Mouse (Mus musculus): ENCODE data around the gene Rph3al. TPM values are rescaled to one million over a fixed set of nuclear protein-coding genes. Genes with fewer than 3 reads are reported as not detected.
A peak's percentile ranks its signal among the peaks of the same experiment; 100 is the strongest.

Rph3al gene
- polyA plus RNA-seq, 1 experiment from 2014 or later = 1.5 TPM

- ATAC-seq (replicated peaks) = no peak
- Histone ChIP-seq H3K4me2 (replicated peaks) (no peak overlapping the region), H3K4me3 (no peak overlapping the region), H3K27ac (replicated peaks) (no peak overlapping the region), H3K36me3 (no peaks in the 10 kb centered on the region), H3K9me3 (no peaks in the 10 kb centered on the region), H3K4me1 (no peaks in the 10 kb centered on the region), H3K9ac (replicated peaks) (no peak overlapping the region), H3K27me3 (no peaks in the 10 kb centered on the region)
- 86% methylated on average over 6 of the region's 6 CpGs for WGBS
Measured at GRCm38 (mm10) chr11:75833081-75833480, 105.1 kb downstream of the Rph3al start.

DNA sequence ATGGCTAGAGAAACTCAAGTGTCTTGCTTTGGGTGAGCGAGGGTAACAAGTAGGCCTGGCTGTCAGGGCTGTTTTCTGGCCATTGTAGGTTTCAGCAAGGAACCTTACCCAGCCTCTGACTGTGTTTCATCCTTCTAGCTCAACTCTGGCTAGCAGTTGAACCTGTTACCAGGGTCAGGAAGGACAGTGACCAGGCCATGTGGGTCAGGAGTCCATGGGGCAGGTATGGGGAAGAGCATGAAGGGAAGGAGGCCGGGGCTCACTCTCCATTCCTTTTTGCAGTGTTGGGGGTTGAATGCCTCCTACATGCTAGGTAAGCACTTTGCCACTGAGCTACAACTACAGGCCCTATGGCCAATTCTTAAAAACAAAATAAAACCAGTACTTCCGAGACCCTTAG, 107.8 kb downstream of the Rph3al start:
- Histone ChIP-seq H3K9ac (replicated peaks) (no peak overlapping the region), H3K4me2 (replicated peaks) (no peak overlapping the region), H3K4me3 (no peak overlapping the region), H3K27ac (replicated peaks) (no peak overlapping the region), H3K9me3 (no peaks in the 10 kb centered on the region), H3K36me3 (no peaks in the 10 kb centered on the region), H3K27me3 (no peaks in the 10 kb centered on the region), H3K4me1 (no peaks in the 10 kb centered on the region)
- ATAC-seq (replicated peaks) = no peak
- WGBS = 85% methylated on average over 3 of the region's 3 CpGs

- no peak for ATAC-seq (replicated peaks)
- WGBS = 83% methylated on average over 8 of the region's 8 CpGs
- H3K9ac ChIP-seq (replicated peaks) = no peak overlapping the region
- no peaks in the 10 kb centered on the region for H3K4me1 ChIP-seq
- H3K27ac ChIP-seq (replicated peaks) = no peak overlapping the region
- H3K27me3 ChIP-seq = no peaks in the 10 kb centered on the region
- no peak overlapping the region for H3K4me3 ChIP-seq
- H3K9me3 ChIP-seq = no peaks in the 10 kb centered on the region
- H3K4me2 ChIP-seq (replicated peaks) = no peak overlapping the region
- H3K36me3 ChIP-seq = no peaks in the 10 kb centered on the region
Measured at GRCm38 (mm10) chr11:75827414-75827813, 110.8 kb downstream of the Rph3al start.

DNA sequence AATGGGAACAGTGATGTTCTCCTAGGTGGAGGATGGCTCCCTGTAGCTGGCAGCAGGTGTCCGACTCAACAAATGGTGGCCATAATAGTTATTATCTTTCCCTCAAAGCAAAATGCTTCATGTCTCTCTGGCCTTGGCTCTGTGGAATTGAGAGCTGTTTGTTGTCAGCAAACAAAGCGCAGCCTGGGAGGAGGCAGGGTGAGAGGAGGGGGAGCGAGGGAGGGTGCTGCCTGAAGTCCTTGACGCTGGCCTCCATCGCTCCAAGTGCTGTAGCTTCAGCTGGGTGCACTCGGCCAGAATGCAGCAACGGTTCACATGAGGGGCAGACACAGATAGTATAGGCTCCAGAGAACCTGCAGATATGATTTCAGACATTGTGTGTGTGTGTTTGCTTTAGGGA, 114.7 kb downstream of the Rph3al start:
- WGBS = 66% methylated on average over 7 of the region's 7 CpGs
- no peaks in the 10 kb centered on the region for H3K4me1 ChIP-seq
- no peak overlapping the region for H3K4me3 ChIP-seq

GRCm38 (mm10) chr11:75813085-75813484, 125.1 kb downstream of the Rph3al start:
- no peak for ATAC-seq (replicated peaks)
- Histone ChIP-seq H3K9me3 (no peaks in the 10 kb centered on the region), H3K9ac (replicated peaks) (no peak overlapping the region), H3K27me3 (no peaks in the 10 kb centered on the region), H3K36me3 (no peaks in the 10 kb centered on the region), H3K4me2 (replicated peaks) (no peak overlapping the region), H3K4me3 (no peak overlapping the region), H3K4me1 (peaks cover 3% of the 10 kb centered on the region; the same call in 1 of the 2 replicates), H3K27ac (replicated peaks) (no peak overlapping the region)
- 67% methylated on average over 10 of the region's 10 CpGs for WGBS

More for the DNA sequence above, 114.7 kb downstream of the Rph3al start:
- Histone ChIP-seq H3K9ac (replicated peaks) (no peak overlapping the region), H3K4me2 (replicated peaks) (no peak overlapping the region), H3K9me3 (no peaks in the 10 kb centered on the region), H3K36me3 (no peaks in the 10 kb centered on the region), H3K27ac (replicated peaks) (no peak overlapping the region), H3K27me3 (no peaks in the 10 kb centered on the region)
- ATAC-seq (replicated peaks) = no peak

DNA sequence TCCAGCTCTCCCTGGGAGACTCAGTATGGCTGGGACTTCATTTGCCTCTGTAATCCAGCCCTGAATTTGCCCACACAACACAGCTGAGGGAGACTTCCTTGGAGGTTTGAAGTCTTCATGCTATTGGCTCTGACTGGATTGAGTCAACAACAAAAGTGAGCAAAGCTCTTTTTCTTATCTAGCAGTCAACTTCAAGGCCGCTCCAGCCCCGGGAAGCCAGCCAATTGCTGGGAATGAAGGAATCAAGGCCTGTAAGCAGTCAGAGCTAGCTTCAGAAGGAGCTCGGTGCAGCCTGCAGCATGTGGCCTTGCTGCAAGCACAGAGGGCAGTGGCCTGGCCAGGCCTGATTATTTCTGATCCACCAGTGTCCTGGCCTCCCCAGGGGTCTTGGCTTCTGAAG, 126.3 kb downstream of the Rph3al start:
- Histone ChIP-seq H3K4me1 (peaks cover 3% of the 10 kb centered on the region; the same call in 1 of the 2 replicates), H3K4me3 (no peak overlapping the region), H3K27ac (replicated peaks) (no peak overlapping the region), H3K9ac (replicated peaks) (no peak overlapping the region), H3K4me2 (replicated peaks) (no peak overlapping the region), H3K27me3 (no peaks in the 10 kb centered on the region), H3K9me3 (no peaks in the 10 kb centered on the region), H3K36me3 (no peaks in the 10 kb centered on the region)
- 38% methylated on average over 3 of the region's 3 CpGs for WGBS
- ATAC-seq (replicated peaks) = no peak

GRCm38 (mm10) chr11:75810526-75810925, 127.7 kb downstream of the Rph3al start:
- Histone ChIP-seq H3K9me3 (no peaks in the 10 kb centered on the region), H3K27ac (replicated peaks) (no peak overlapping the region), H3K4me2 (replicated peaks) (no peak overlapping the region), H3K4me3 (no peak overlapping the region), H3K9ac (replicated peaks) (no peak overlapping the region), H3K27me3 (no peaks in the 10 kb centered on the region), H3K36me3 (no peaks in the 10 kb centered on the region), H3K4me1 (peaks cover 3% of the 10 kb centered on the region; the same call in 1 of the 2 replicates)
- 91% methylated on average over 3 of the region's 3 CpGs for WGBS
- no peak for ATAC-seq (replicated peaks)

- H3K4me2 ChIP-seq (replicated peaks) = no peak overlapping the region
- H3K4me1 ChIP-seq = peaks cover 3% of the 10 kb centered on the region; the same call in 1 of the 2 replicates
- H3K36me3 ChIP-seq = no peaks in the 10 kb centered on the region
- 50% methylated on average over 5 of the region's 5 CpGs for WGBS
- no peaks in the 10 kb centered on the region for H3K9me3 ChIP-seq
- no peak for ATAC-seq (replicated peaks)
- H3K4me3 ChIP-seq = no peak overlapping the region
- H3K27ac ChIP-seq (replicated peaks) = no peak overlapping the region
- no peaks in the 10 kb centered on the region for H3K27me3 ChIP-seq
- H3K9ac ChIP-seq (replicated peaks) = no peak overlapping the region
Measured at GRCm38 (mm10) chr11:75807486-75807885, 130.7 kb downstream of the Rph3al start.

- 72% methylated on average over 7 of the region's 7 CpGs for WGBS
- H3K4me3 ChIP-seq = no peak overlapping the region
Measured at GRCm38 (mm10) chr11:75801771-75802550, 136.3 kb downstream of the Rph3al start.

GRCm38 (mm10) chr11:75801369-75801768, 136.9 kb downstream of the Rph3al start:
- Histone ChIP-seq H3K4me1 (no peaks in the 10 kb centered on the region), H3K9ac (replicated peaks) (no peak overlapping the region), H3K27me3 (peaks cover 14% of the 10 kb centered on the region), H3K36me3 (no peaks in the 10 kb centered on the region), H3K9me3 (no peaks in the 10 kb centered on the region), H3K4me3 (no peak overlapping the region), H3K27ac (replicated peaks) (no peak overlapping the region), H3K4me2 (replicated peaks) (no peak overlapping the region)
- ATAC-seq (replicated peaks) = no peak
- WGBS = 82% methylated on average over 4 of the region's 4 CpGs

More at GRCm38 (mm10) chr11:75801771-75802550, 136.3 kb downstream of the Rph3al start:
- Histone ChIP-seq H3K9ac (replicated peaks) (no peak overlapping the region), H3K36me3 (no peaks in the 10 kb centered on the region), H3K27ac (replicated peaks) (no peak overlapping the region), H3K27me3 (peaks cover 8% of the 10 kb centered on the region), H3K4me1 (no peaks in the 10 kb centered on the region), H3K9me3 (no peaks in the 10 kb centered on the region), H3K4me2 (replicated peaks) (no peak overlapping the region)
- no peak for ATAC-seq (replicated peaks)

DNA sequence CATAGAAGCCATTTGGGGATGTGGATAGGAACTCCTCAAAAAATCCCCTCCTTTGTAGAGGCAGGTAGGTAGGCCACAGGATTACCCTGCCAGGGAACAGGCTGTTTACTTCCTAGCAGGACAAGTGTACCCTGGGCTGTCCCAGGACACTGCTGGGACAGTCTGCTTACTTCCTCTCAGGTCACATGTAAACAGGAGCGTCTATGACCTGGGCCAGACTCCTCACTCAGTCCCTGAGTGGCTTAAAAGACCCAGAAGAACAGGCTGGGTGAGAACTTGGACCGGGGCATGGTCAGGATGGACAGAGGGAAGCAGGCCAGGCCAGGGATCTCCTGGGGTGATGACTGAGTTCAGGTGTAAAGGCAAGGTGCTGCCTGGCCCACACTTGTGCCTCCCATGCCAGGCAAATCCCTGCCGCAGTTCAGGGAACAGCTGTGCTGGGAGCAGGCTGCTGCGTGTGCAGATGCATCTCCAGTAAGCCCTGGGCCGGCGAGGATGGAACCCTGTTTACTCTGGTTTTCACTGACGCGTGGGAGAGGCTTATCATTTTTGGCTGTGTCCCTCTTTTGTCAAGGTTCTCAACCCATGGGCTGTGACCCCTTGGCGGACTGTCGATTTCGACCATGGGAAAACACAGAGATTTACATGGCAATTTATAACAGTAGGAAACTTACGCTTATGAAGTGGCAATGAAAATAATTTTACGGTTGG, 141.5 kb downstream of the Rph3al start:
- peak overlapping the region; percentile 53; the same call in 1 of the 2 replicates for H3K4me3 ChIP-seq
- no peaks in the 10 kb centered on the region for H3K36me3 ChIP-seq
- H3K4me2 ChIP-seq (replicated peaks) = peak overlapping the region; percentile 66; the same call in 1 of the 2 replicates
- no peaks in the 10 kb centered on the region for H3K9me3 ChIP-seq
- 73% methylated on average over 13 of the region's 13 CpGs for WGBS
- 0 out of 2 replicates have a peak overlapping the region, but pooled peaks have one; percentile 52 for H3K9ac ChIP-seq (replicated peaks)
- peaks cover 40% of the 10 kb centered on the region for H3K27me3 ChIP-seq
- H3K4me1 ChIP-seq = peaks cover 11% of the 10 kb centered on the region
- ATAC-seq (replicated peaks) = peak; percentile 17; the same call in 1 of the 2 replicates
- no peak overlapping the region for H3K27ac ChIP-seq (replicated peaks)

DNA sequence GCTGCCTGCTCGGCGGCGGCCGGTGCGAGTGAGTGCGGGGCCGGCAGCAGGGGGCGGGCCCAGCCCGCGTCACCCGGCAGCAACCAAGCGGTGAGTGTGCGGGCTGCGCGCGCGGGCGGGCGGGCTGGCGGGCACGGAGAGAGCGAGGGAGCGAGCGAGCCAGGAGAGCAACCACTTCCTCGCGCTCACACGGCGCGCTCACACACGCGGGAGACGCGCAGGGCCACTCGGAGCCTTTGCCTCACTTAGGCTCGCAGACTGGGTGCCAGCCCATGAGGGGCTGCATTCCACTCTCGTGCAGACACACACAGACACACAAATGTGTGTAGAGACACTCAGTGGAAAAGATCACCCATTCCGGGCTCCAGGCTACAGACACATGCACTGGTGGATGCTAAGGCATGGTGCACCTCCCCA, 142.2 kb downstream of the Rph3al start, which contains the start of gene Doc2b:
Doc2b (minus strand) TSS at position 21 of the 417 bp plus-strand sequence.
- Histone ChIP-seq H3K36me3 (no peaks in the 10 kb centered on the region), H3K4me3 (peak within 1 kb of the TSS; percentile 53), H3K9ac (replicated peaks) (peak within 1 kb of the TSS; percentile 52), H3K27ac (replicated peaks) (no peak within 1 kb of the TSS), H3K4me1 (peaks cover 11% of the 10 kb centered on the region), H3K9me3 (no peaks in the 10 kb centered on the region), H3K27me3 (peaks cover 40% of the 10 kb centered on the region), H3K4me2 (replicated peaks) (peak within 1 kb of the TSS; percentile 66)
- peak; percentile 89 for ATAC-seq (replicated peaks)
- 3% methylated on average over 34 of the region's 37 CpGs for WGBS
